Mouse (Mus musculus): Measurements from ENCODE around the gene Dyrk1a.

DNA sequence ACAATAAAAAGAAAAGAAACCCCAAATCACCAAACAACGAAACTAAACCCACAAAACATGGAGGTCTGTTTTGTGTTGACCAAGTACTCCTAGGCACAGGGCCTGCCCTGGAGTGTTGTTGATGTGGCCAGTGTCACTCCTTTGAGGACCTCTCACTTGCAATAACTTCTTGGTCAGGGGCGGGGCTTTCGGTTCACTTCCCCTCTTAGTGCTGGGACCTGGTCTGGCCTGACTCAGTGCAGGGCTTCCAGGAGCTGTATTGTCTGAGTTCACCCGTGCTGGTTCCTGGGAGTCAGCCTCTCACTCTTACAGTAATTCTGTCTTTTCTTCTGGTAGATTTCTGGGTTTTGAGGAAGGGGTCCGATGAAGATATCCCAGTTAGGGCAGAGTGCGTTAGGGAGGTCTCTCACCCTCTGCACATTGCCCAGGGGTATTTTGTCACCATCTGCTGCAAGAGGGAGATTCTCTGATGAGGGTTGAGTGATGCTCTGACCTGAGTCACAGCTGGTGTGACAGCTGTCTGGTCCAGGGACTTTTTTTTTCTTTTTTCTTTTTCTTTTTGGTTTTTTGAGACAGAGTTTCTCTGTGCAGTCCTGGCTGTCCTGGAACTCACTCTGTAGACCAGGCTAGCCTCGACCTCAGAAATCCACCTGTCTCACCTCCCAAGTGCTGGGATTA, 150.8 kb downstream of the Dyrk1a start:
- no peak for TF ChIP-seq CTCF (IDR thresholded peaks at IDR 0.05; ENCODE audit: low read depth)
- no peak for TF ChIP-seq EP300 (IDR thresholded peaks at IDR 0.05; ENCODE audit: low read depth)
